Mouse (Mus musculus): Measurements from ENCODE around the gene Ybx2.

Ybx2 gene

DNA sequence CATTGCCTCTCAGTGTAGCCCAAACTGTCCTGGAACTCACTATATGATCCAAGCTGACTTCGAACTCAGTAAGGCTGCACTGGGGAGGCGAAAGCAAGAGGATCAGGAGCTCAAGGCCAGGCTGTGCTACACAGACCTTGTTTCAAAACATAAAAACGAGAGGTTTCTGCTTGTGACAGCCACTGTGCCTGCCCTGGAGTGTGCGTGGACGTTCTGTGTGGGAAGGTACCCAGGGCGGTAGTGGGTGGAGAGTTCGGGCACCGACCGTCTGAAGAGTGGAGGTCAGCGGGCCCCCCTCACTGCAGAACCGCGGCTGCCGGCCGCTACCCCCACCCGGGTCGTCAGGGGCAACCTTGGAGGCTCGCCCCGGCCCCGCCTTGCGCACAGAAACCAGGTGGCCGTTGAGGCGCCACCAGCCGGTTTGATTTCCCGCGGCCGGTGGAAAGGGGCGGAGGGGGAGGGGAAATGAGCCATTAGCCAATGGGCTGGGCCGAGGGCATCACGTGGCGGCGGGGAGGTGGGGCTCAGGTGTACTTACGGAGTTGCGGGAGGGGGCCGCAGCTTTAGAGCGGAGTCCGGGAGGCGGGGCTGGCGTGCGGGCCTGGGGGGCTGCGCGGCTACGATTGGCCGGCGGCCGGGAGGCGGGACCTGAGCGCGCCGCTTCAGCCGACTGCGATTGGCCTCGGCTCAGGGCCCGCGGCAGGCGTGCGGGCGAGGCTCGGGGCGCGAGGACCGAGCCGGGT lies at the start of gene Ybx2:
TSS of gene Ybx2 (plus strand) at position 660 of the 743 bp plus-strand sequence.
- in situ Hi-C loops (cut with MboI, MseI) = no loop called here

DNA sequence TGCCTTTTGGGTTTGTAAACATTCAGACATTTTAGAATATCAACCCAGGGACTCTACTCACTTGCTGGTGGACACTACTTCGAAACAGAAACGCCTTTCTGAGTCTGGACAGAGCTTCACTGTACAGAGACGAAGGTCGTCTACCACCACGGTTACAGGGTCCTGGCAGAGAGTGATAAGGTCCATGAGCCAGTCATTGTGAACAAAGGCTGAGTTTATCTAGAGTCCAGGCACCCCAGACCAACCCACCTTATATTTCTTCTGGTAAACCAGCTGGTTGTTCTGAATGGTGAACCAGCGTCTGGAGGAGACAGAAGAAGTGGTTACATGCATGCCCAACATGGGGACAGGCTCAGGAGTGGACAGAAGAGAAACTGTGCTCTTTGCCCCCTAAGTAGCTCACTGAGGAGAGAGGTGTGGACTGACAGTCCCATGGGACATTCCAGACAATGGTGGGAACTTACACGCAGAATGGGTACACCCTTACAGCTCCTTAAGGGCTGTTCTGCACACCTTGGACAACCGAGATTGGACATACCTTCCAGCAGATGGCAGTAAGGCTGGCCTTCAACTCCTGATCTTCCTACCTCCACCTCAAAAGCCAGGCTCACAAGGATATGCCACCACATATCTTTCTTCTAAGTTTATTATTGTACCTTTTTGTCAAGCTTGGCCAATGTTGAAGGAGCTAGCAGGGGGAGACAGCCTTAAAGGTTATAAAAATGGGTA lies 48.5 kb upstream of the Ybx2 start:
- in situ Hi-C loops (cut with MboI, MseI) = no loop called here

DNA sequence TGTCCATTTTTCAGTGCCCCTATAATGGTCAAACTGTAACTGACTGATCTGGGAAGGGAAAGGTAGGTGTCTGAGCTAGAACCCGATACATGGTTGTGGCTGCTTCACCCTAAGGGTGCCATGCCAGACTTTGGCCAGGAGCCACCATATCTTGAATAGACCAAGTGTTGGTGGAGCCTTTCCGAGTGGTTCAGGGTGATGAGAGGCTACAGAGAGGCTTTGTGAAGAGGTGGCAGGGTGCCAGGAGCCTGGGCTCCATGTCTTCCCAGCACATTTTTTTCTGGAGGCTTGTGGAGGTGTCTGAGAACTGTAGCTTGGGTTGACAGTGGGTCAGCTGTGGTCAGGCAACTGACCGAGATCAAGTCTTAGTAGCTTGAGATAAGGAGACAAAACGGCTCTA lies 44.1 kb upstream of the Ybx2 start:
- in situ Hi-C loops (cut with MboI, MseI) = loop anchor here (10.0 kb wide), 1 partner anchor 487 kb away; no protein-coding TSS in a partner anchor

DNA sequence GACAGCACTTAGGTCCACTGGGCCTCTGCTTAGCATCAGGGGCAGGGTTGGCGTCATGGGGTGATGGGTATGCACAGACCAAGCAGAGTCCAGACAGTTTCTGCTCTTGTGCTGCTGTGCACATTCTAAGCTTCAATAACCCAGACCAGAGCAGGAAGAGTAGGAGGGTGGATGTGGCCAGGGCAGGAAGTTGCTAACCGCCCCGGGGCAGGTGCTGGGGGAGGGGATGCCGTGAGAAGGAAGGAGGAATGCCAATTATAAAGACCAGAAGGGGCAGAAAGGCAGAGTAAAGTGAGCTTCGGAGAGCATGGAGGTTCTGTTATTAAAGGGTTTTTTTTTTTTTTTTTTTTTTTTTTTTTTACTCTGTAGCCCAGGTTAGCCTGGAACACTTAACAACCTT lies 40.9 kb upstream of the Ybx2 start:
- in situ Hi-C loops (cut with MboI, MseI) = loop anchor here (10.0 kb wide), 1 partner anchor 490 kb away; no protein-coding TSS in a partner anchor

DNA sequence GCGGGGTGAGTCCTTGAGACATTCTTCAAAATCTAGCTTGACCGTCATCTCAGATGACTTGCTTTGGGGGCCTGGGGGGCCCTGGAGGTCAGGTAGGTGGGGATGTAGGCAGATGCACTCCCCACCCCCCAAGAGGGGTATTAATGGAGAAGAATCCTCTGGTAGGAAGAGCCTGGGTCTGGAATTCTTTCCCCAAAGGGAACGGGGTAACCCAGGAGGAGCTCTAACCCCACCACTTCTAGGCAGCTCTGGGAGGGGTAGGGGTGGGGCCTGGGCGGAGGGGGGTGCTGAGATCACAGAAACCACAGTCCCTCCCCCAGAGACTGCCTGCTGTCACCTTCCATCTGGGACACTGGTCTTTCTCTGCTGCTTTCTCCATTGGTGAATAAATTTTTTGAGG lies 40.3 kb upstream of the Ybx2 start, which contains the start of gene Acap1:
TSS of gene Acap1 (minus strand) at position 249 of the 400 bp plus-strand sequence.
- in situ Hi-C loops (cut with MboI, MseI) = loop anchor here (10.0 kb wide), 1 partner anchor 490 kb away; no protein-coding TSS in a partner anchor

DNA sequence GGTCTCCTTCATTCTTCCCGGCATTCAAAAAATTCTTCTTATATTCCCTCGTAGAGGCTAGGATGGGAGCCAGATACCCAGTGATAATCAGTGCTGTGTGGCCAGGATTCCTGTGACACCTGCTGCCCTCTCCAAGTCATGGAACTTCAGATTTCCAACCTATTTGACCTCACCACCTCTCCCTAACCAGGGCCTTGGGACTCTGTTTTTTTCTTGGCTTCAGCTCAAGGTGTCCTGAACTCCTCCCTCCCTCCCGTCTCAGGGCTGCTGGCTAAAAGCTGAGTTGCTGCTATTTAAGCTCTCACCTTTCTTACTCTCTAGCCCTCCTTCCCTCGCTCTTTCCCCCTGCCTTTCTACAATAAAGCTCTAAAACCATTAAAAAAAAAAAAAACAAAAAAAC lies 35.7 kb upstream of the Ybx2 start:
- in situ Hi-C loops (cut with MboI, MseI) = loop anchor here (10.0 kb wide), 1 partner anchor 495 kb away; no protein-coding TSS in a partner anchor

DNA sequence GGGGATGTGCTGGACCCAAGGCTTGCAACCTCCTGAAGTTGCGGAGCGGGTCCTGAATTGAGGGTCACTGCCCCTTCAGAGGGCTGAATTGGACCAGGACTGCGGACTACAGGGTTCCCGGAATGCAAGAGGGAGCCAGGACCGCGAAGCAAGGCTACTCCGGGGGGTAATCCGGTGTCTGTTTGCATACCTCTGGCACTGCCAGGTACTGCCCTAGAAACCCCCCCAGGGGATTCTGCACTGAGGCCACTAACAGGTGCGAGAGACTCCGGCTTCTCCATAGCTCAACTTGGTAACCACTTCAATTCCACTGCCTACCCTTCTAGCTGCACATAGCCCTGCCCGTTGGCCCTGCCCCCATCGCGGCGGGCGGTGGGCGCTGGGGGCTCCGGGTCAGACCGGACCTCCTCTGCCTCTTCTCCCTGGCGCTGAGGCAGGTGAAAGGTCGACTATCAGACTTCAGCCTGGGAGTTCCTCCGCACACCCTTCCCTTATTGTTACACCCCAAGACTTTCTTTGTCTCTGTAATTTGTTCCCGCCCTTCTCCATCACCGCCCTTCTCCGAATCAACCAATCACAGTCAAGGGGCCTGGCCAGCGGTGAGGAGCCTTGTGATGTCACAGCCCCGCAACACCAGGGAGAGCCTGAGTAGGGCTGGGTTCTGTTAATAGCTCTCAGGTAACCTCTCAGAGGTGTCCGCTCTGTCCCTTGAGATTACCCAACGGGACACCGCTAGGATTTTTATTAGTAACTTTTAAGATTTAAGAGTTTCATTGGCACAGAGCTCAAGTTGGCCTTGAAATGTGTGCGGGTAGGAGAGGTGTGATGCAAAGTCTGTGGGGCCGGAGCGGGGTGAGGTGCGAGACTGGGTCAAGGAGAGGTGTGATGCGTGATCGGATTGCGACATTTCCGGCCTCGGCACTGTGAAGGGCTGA lies 34.9 kb upstream of the Ybx2 start, which contains the start of the genes 2810408A11Rik and Neurl4:
TSS of gene 2810408A11Rik (minus strand) at position 517 of the 935 bp plus-strand sequence.
TSS of gene Neurl4 (plus strand) at position 602 of the 935 bp plus-strand sequence.
- in situ Hi-C loops (cut with MboI, MseI) = no loop called here

DNA sequence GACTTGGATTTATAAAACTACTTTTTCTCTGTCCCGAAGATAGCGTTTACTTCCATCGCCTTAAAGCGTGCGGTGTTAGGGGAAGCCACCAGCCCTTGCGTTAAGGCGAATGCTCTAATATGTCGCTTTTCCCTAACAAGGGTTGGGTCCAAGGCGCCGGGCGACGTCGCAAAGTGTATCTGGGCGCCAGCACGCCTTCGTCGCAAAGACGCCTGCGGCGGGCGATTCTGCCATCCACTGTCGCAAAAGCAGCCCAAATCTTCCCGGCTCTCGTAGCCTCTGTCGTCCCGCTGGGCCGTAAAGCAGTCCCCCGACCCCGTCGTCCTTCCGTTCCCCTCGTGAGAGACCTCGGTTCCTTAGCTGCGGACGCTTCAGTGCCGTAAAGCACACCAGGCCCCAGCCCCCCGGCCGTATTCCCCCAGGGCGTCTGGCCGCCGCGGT lies 34.2 kb upstream of the Ybx2 start:
- in situ Hi-C loops (cut with MboI, MseI) = no loop called here

DNA sequence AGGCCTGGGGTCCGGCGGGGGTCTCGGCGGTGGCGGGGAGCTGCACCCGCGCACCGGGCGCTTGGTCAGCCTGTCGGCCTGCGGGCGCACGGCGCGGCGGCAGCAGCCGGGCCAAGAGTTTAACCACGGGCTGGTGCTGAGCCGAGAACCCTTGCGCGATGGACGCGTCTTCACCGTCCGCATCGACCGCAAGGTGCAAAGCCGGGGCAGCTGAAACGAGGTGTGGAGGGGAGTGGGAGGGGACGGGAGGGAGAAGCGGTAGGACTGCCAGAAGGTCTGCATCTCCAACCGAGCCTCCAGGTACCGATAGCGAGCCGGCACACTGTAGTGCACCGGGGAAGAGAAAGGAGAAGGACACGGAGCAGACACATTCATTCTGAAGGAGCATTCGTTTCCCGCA lies 33.6 kb upstream of the Ybx2 start:
- in situ Hi-C loops (cut with MboI, MseI) = no loop called here

DNA sequence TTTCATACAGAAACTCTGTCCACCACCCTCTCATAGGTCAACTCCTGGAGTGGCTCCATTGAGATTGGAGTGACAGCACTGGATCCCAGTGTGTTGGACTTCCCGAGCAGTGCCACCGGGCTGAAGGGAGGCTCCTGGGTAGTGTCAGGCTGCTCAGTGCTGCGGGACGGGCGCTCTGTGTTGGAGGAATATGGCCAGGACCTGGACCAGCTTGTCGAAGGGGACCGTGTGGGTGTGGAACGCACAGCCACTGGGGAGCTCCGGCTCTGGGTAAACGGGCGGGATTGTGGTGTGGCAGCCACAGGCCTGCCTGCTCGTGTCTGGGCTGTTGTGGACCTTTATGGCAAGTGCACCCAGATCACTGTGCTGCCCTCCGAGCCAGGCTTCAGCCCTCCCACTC lies 32.6 kb upstream of the Ybx2 start:
- in situ Hi-C loops (cut with MboI, MseI) = no loop called here

DNA sequence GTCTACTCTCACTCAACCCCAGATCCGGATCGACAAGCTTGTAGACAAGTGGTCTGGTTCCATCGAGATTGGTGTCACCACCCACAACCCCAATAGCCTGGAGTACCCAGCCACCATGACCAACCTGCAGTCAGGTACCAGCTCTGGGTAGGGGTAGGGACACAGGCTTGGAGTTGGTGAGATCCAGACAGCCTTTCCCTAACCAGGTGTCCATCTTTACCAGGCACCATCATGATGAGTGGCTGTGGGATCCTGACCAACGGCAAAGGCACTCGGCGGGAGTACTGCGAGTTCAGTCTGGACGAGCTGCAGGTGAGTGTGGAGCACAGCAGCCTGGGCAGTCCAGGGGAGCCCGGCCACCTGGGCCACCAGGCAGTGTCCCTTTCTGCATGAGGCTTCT lies 31.3 kb upstream of the Ybx2 start:
- in situ Hi-C loops (cut with MboI, MseI) = no loop called here

DNA sequence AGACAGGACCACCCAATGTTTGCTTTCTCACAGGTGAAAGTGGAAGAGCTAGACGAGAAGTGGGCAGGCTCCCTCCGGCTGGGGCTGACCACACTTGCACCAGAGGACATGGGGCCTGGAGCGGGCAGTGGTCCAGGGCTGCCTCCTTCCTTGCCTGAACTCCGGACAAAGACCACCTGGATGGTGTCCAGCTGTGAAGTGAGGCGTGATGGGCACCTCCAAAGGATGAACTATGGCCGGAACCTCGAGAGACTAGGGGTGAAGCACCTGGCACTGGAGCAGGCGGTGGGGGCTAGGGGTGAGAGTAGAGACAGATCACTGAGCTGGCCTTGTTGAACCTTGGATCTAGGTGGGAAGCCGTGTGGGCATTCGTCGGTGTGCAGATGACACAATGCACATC lies 27.0 kb upstream of the Ybx2 start:
- in situ Hi-C loops (cut with MboI, MseI) = no loop called here

DNA sequence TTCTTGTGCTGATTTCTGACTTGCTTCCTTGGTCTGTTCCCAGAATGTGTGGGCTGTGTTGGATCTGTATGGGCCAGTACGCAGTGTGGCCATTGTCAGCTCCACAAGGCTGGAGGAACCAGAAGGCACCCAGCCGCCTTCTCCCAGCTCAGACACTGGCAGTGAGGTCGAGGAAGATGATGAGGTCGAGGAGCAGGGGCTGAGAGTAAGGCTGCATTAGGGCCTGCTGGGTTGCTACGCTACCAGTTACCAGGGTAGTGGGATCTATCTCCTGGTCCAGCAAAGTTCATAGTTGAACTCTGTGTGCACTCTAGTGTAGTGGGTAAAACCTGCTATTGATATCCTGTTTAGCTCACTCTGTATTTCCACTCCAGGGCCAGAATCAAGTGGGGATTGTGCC lies 26.4 kb upstream of the Ybx2 start:
- in situ Hi-C loops (cut with MboI, MseI) = no loop called here

DNA sequence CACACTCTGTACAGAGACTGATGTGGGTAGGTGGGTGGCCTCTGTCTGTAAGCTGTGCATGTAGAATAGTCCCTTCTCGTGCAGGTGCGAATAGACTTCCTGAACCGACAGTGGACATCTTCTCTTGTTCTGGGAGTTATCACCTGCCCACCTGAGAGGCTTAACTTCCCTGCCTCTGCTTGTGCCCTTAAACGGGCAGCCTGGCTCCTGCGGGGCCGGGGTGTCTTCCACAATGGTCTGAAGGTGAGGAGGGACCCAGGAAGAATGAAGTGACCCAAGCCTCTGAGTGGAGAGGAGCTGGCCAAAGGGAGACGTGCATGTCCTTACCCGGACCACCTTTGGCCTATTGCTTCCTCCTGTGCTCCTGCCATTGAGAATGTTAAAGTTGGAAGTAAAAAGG lies 25.4 kb upstream of the Ybx2 start:
- in situ Hi-C loops (cut with MboI, MseI) = no loop called here

DNA sequence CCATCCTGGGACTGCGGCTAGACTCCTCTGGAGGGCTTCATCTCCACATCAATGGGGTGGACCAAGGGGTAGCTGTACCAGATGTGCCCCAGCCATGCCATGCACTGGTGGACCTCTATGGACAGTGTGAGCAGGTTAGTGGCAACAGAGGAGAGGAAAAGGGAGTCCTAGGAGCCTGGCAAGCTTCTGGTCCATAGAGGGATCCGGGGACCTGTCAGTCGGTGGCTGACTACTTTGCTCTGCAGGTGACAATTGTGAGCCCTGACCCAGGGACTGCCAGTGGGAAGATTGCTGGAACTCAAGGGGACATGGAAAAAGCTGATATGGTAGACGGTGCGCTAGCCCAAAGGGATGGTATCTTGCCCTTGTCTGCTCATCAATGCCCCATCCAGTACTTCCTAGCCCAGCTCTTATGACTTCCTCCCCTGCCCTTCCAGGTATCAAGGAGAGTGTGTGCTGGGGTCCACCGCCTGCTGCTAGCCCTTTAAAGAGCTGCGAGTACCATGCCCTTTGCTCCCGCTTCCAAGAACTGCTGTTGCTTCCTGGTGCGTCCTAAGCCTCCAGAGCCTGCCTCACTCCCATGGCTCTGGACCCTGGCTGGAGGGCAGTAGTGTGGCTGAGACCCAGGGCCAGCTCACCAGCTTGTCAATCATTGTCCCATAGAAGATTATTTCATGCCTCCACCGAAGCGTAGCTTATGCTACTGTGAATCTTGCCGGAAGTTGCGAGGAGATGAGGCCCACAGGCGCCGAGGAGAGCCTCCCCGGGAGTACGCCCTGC lies 24.6 kb upstream of the Ybx2 start:
- in situ Hi-C loops (cut with MboI, MseI) = no loop called here

DNA sequence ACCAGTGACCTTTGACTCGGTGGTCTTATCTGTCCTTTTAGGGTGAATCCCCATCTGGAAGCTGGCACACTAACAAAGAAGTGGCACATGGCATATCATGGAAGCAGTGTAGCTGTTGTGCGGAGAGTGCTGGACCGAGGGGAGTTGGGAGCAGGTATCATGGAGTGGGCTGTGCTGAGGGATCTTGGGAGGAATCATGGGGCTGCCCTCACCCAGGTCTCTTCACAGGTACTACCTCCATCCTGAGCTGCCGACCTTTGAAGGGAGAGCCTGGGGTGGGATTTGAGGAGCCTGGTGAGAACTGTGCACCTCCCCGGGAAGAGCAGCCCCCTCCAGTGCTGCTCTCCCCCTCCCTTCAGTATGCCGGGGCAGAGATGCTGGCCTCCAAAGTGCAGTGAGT lies 23.9 kb upstream of the Ybx2 start:
- in situ Hi-C loops (cut with MboI, MseI) = no loop called here

DNA sequence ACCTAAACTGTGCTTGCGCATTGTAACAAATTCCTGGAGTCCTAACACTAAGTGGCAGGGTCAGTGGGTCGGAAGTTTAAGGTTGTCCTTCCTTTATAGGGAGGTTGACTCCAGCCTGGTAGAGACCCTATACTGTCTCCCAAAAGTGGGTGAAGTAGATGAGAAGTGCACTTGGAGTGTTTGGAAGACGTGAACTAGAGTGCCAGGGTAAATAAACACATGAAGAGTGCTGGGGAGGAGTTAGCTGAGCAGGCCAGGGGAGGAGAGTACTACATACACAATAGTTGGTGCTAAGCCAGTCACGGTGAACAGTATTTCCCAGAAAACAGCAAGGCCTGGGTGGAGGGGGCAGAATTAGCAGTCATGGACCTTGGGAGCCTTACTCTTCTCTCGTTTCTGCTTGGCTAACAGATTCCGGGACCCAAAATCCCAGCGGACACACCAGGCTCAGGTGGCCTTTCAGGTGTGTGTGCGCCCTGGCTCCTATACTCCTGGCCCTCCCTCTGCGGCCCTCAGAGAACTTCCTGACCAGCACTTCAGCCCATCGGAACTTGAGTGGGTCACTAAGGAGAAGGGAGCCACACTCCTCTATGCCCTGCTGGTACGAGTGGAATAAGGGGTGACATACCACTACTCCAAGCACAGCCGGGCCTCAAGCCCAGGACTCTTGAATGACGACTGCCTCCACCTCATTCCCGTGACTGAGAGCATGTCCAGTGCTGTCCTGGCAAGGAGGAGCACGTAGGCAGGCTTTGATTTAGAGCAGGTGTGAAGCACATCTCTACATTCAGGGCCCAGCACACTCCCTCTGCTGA lies 22.7 kb upstream of the Ybx2 start:
- in situ Hi-C loops (cut with MboI, MseI) = no loop called here

DNA sequence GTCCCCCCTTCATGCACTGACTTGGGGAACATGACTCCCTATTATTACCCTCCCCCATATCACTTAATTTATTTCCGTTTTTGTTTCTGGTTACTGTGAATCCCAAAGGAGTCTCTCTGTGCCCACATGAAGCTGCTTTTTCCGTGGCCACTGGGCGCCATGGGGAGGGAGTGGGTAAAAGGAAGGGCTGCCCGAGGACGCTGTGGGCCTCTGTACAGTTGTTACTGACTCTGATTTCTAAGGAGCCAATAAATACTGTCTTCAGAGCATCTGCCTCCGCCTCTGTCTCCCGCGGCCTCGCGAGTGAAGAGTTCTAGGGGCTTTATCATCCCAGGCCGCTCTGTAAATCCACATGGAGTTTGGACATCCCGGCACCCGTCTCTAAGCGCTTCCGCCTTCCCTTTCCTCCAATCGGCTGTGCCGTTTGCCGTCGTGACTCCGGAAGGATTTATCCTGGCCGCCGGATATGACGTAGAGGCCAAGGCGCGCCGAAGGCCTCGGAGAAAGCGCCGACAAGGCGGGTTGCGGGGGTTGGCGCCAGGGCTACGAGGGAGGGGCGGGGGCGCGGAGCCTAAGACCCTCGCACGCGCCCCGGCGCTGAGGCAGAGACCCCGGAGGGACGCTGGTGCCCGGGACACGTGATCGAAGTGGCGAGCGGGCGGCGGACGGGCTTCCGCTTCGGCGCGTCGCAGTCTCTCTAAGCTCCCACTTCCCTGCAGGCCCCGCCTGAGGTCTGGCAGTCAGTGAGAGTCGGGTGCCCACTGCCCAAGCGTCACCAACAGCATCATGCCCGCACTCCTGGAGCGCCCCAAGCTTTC lies 21.8 kb upstream of the Ybx2 start, which contains the start of gene Gps2:
TSS of gene Gps2 (plus strand) at position 335 of the 818 bp plus-strand sequence.
- in situ Hi-C loops (cut with MboI, MseI) = no loop called here

DNA sequence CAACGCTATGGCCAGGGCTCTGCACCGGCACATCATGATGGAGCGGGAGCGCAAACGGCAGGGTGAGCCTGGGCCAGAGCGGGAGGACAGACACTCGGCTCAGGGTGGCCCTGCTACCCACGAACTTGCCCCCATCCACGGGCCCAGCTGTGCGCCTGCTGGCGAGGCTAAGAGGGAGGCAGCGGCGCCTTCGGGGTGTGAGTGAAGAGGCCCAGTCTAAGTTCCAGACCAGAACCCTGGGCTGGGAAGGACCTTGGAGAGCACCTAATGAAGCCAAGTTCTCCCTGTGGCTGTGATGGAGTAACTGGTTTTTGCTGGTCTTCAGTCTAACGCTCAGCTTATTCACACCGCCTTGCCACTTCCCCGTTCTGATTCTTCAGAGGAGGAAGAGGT lies 21.2 kb upstream of the Ybx2 start:
- in situ Hi-C loops (cut with MboI, MseI) = no loop called here

All from regulatory T cell (primary cell).